In the genomic region with DNA sequence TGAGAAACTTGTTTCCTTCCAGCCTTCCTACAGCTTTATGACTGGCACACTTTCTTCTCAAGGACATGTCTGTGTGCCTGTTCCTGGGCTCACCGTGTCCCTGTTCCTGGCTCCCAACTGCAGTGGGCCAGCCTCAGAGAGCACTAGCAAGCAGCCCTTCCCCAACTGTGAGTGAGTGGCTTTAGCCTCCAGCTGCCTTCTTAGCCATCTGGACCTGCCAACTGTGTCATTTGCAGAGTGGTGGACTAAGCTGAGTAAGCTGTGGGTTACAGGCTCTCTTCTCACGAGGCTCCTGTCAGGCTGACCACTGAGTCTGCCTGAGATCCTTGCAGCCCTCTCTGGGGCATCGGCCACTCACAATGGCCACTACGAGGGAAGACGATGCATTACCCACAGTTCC, we compare ENCODE assay signal across 33 mouse cellular contexts. TPM values are rescaled to one million over a fixed set of nuclear protein-coding genes. Genes with fewer than 3 reads are reported as not detected.
DNase-seq lines count a peak whose midpoint lies in the region; ATAC-seq and TF ChIP-seq lines count a peak whose summit lies in the region.
"Had no signal": no experiment of that assay in that cellular context is flagged by ENCODE, and none has a peak within 500 bp of the region (broad histone marks: within the 10 kb centered on the region; RNA-seq: fewer than 3 reads in every experiment).

No protein-coding gene starts in this region.

- WGBS in heart, embryonic 15.5 days, result 76% methylated on average over 5 of the region's 5 CpGs

- no peak for TF ChIP-seq CTCF in left cerebral cortex, adult 2 months (IDR thresholded peaks at IDR 0.05)

- H3K27ac ChIP-seq in heart, embryonic 15.5 days, result 0 out of 2 replicates have a peak overlapping the region, but pooled peaks have one; percentile 2
- no peak overlapping the region for H3K27ac ChIP-seq in left cerebral cortex, adult 2 months
- H3K27ac ChIP-seq: forebrain, embryonic 12.5 days; heart, embryonic 13.5 days; hindbrain, embryonic 14.5 days; kidney, embryonic 15.5 days; limb, embryonic 15.5 days; liver, embryonic 14.5 days; macrophage; midbrain, embryonic 15.5 days; neural tube, embryonic 12.5 days had no signal

- intact Hi-C loops in heart, postnatal 36 days (cut with DNase I), result loop anchor here (5.0 kb wide), 1 partner anchor 40 kb away; no protein-coding TSS in a partner anchor
- intact Hi-C loops in left cerebral cortex, postnatal 4 days (cut with DNase I), result no loop called here
- intact Hi-C loops in left cerebral cortex, adult 2 months (cut with DNase I), result no loop called here

- no peaks in the 10 kb centered on the region for H3K9me3 ChIP-seq in heart, embryonic 15.5 days (replicated peaks)
- H3K9me3 ChIP-seq: forebrain, embryonic 12.5 days; heart, embryonic 13.5 days; kidney, embryonic 15.5 days; limb, embryonic 10.5 days; limb, embryonic 15.5 days; midbrain, embryonic 15.5 days; neural tube, embryonic 12.5 days had no signal

- no peak for ATAC-seq in cerebellum, adult (ENCODE audit: insufficient number of reproducible peaks, low FRiP score, low TSS enrichment)
- ATAC-seq in heart, embryonic 15.5 days (replicated peaks; ENCODE audit: insufficient number of reproducible peaks, insufficient read depth, low FRiP score, low read depth), result no peak
- ATAC-seq: activated CD4-positive, CD25-positive, alpha-beta regulatory T cell, adult 4 months; midbrain, embryonic 15.5 days had no signal

- H3K9ac ChIP-seq in heart, embryonic 15.5 days, result no peak overlapping the region
- H3K9ac ChIP-seq: forebrain, embryonic 12.5 days; heart, embryonic 13.5 days; hindbrain, embryonic 14.5 days; kidney, embryonic 15.5 days; limb, embryonic 15.5 days; liver, embryonic 14.5 days; midbrain, embryonic 15.5 days; neural tube, embryonic 12.5 days had no signal

- H3K4me2 ChIP-seq in heart, embryonic 15.5 days, result no peak overlapping the region
- H3K4me2 ChIP-seq: forebrain, embryonic 12.5 days; heart, embryonic 13.5 days; hindbrain, embryonic 14.5 days; kidney, embryonic 15.5 days; limb, embryonic 15.5 days; midbrain, embryonic 15.5 days; neural tube, embryonic 12.5 days had no signal

- H3K27me3 ChIP-seq in heart, embryonic 15.5 days, result no peaks in the 10 kb centered on the region
- H3K27me3 ChIP-seq: CH12.LX; forebrain, embryonic 12.5 days; heart, embryonic 13.5 days; kidney, embryonic 15.5 days; limb, embryonic 15.5 days; midbrain, embryonic 15.5 days; neural tube, embryonic 12.5 days had no signal

- peaks cover 29% of the 10 kb centered on the region; the same call in 1 of the 2 replicates for H3K36me3 ChIP-seq in heart, embryonic 15.5 days

- H3K4me3 ChIP-seq in heart, embryonic 15.5 days, result no peak overlapping the region
- no peak overlapping the region for H3K4me3 ChIP-seq in left cerebral cortex, adult 2 months
- H3K4me3 ChIP-seq: erythroblast, embryonic 14.5 days; forebrain, embryonic 12.5 days; heart, embryonic 13.5 days; kidney, embryonic 15.5 days; limb, embryonic 10.5 days; limb, embryonic 15.5 days; midbrain, embryonic 15.5 days; myocyte; neural tube, embryonic 12.5 days had no signal

- DNase-seq in cerebellum, adult 9-11 months, result peak; percentile 46
- no peak for DNase-seq in heart, postnatal 36 days
- peak; percentile 26 for DNase-seq in left cerebral cortex, postnatal 4 days
- no peak for DNase-seq in left cerebral cortex, adult 2 months (ENCODE audit: extremely low spot score in 1 of 2, low spot score in 2 of 2)
- peak; percentile 42 for DNase-seq in retina, postnatal 7 days (ENCODE audit: low read depth, low spot score)
- DNase-seq in ovary, postnatal 10 days (ENCODE audit: low spot score), result no peak
- DNase-seq: adrenal gland, adult 2 months; cerebellum, adult 11 months; cerebellum, postnatal 14 days; gastrocnemius, postnatal 25 days; heart, adult 11 months; kidney, adult 18-20 months; kidney, postnatal 25 days; lung, adult 2 months; lung, postnatal 10 days; right cerebral cortex, postnatal 25 days; thymus, postnatal 25 days had no signal

- H3K4me1 ChIP-seq in heart, embryonic 15.5 days (replicated peaks), result peaks cover 70% of the 10 kb centered on the region
- H3K4me1 ChIP-seq: forebrain, embryonic 12.5 days; kidney, embryonic 15.5 days; limb, embryonic 15.5 days; midbrain, embryonic 15.5 days; neural tube, embryonic 12.5 days had no signal

RNA-seq across cellular contexts. Expression of a gene that starts 42.3 kb away (rescaled TPM):
- polyA plus RNA-seq in heart, embryonic 15.5 days (2015; fragmentation: Nextera tagmentation; extraction: Ambion mirVana), result 0.06 and 0.15 TPM in 2 replicates
- total RNA-seq in heart, postnatal 36 days (2021), result under 1 TPM; 0.06 to 0.14 TPM
- total RNA-seq in left cerebral cortex, postnatal 4 days (2021), result under 1 TPM; 0.24 to 0.52 TPM
- under 1 TPM; 0.05 to 0.16 TPM for total RNA-seq in left cerebral cortex, adult 2 months (2021)
- polyA plus RNA-seq: erythroblast, embryonic 14.5 days had no signal

Comparison
In these comparisons a context has a peak if more than half of its experiments do, and no peak if none do; other contexts are left out.
1. DNase-seq: peak in cerebellum, adult 9-11 months (single experiment), left cerebral cortex, postnatal 4 days (single experiment) and retina, postnatal 7 days (single experiment); none in heart, postnatal 36 days (0 of 2), left cerebral cortex, adult 2 months (0 of 2) and ovary, postnatal 10 days (single experiment).